Mouse (Mus musculus) liver, adult 2 months (tissue): ENCODE measurements at regions not wholly inside any gene's neighbourhood (a gene's known extent, or its start where the extent isn't known, plus 50 kb on each side); places are given as distances from the start of the nearest gene placed in this dataset.

Experiments
- DNase-seq: peaks from one replicate; pipeline ENCODE4 v3.0.0-alpha.2; 2011; ENCODE audit warnings: low read depth, low spot score; ENCODE audit errors: extremely low read depth
- H3K27ac ChIP-seq: fragments of 200-500 bp; replicated peaks from 2 replicates; pipeline ENCODE4 v1.5.1; 2012; ENCODE audit warnings: low read depth, mild to moderate bottlenecking, control low read depth, inconsistent platforms, low read length; ENCODE audit not compliant: insufficient read depth
- H3K27me3 ChIP-seq: fragments of 200-500 bp; 2 replicates; pipeline ENCODE4 v1.6.1; 2012; ENCODE audit warnings: mild to moderate bottlenecking, moderate library complexity, low read length, inconsistent platforms; ENCODE audit not compliant: control insufficient read depth, insufficient read depth
- H3K36me3 ChIP-seq: fragments of 200-500 bp; 2 replicates; pipeline ENCODE4 v1.6.1; 2012; ENCODE audit warnings: low read length, inconsistent platforms; ENCODE audit not compliant: control insufficient read depth, insufficient read depth
- H3K4me1 ChIP-seq: fragments of 200-500 bp; 2 replicates; pipeline ENCODE4 v1.6.1; 2011; ENCODE audit warnings: low read length; ENCODE audit not compliant: control insufficient read depth, insufficient read depth
- H3K4me3 ChIP-seq: fragments of 200-500 bp; 2 replicates; pipeline ENCODE4 v1.5.1; 2011; ENCODE audit warnings: low read depth, mild to moderate bottlenecking, control low read depth, low read length, moderate library complexity; ENCODE audit not compliant: insufficient read depth
- H3K79me2 ChIP-seq: fragments of 200-500 bp; 2 replicates; pipeline ENCODE4 v1.6.1; 2012; ENCODE audit warnings: inconsistent platforms, mild to moderate bottlenecking, low read length, moderate library complexity; ENCODE audit not compliant: control insufficient read depth, insufficient read depth
- H3K9ac ChIP-seq: fragments of 200-500 bp; 2 replicates; pipeline ENCODE4 v1.6.1; 2012; ENCODE audit warnings: low read depth, mild to moderate bottlenecking, control low read depth, inconsistent platforms, low read length
- CTCF ChIP-seq: fragments of 200-500 bp; IDR thresholded peaks from 2 replicates; pipeline ENCODE4 v1.5.1; 2011; ENCODE audit warnings: low read depth, low read length, control low read depth
- POLR2A ChIP-seq: fragments of 200-500 bp; IDR thresholded peaks from 2 replicates; pipeline ENCODE4 v1.6.1; 2011; ENCODE audit warnings: low read length, control low read depth; ENCODE audit not compliant: insufficient read depth; ENCODE audit errors: extremely low read depth
- WGBS: fragments of 180-500 bp; shearing (Covaris S2); methylation state at CpG from one replicate; pipeline ENCODE4 v1.1.7; 2018; 5-methylcytosine and 5-hydroxymethylcytosine counted together

DNA sequence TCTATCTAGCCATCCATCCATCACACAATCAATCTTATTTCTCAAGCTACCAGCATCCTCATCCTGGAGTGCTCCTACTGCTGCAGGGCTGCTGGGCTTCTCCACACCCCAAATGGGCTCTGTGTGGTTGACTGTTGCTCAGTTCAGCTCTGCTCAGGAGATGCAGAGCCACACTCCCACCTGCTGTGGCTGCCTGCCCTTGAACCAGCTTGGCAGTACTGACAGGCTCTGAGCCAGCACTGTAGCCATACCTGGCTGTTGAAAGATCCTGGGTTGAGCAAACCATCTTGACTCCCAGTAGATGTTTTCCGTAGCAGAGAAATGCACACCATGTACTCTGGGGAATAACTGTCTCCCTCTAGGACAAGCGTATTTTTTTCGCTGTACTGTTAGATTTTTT lies 392.6 kb downstream of the Matn1 start:
- no peak for TF ChIP-seq POLR2A
- no peaks in the 10 kb centered on the region for H3K79me2 ChIP-seq
- H3K27ac ChIP-seq = no peak overlapping the region
- no peak overlapping the region for H3K4me3 ChIP-seq
- H3K36me3 ChIP-seq = no peaks in the 10 kb centered on the region
- 87% methylated on average over 3 of the region's 3 CpGs for WGBS
- no peaks in the 10 kb centered on the region for H3K4me1 ChIP-seq
- H3K9ac ChIP-seq = no peak overlapping the region
- no peak for DNase-seq
- H3K27me3 ChIP-seq = no peaks in the 10 kb centered on the region

DNA sequence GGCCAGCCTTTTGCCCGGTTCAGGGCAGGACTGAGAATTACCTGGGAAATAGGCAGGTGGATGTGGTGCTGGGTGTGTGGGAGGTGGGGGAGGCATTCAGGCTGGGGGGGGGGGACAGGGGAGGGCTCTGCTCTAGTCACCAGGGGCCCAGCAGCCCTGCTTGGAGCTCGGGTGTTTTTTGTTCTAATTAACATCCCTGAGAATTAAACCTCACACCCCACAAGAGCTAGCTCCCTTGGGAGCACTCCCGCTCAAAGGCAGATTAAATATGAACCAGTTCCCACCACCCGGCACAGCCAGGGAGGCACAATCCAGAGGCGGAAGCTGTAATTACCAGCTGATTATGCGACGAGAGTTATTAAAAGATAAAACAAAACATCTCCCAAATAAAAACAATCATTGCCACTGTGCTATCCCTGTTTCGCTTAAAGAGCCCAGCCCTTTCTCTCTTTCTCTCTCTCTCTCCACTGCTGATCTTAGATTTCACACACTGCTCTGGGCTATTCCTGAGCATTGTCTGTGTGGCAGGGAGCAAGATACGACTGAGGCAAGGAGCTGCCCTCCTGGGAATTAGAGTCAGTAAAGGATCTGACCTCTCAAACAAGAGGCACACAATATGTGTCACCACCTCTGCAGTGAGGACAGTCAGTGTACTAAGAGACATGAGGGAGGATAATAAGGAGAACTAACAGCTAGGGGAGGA lies 397.0 kb downstream of the Matn1 start:
- TF ChIP-seq CTCF (no peak), POLR2A (no peak)

DNA sequence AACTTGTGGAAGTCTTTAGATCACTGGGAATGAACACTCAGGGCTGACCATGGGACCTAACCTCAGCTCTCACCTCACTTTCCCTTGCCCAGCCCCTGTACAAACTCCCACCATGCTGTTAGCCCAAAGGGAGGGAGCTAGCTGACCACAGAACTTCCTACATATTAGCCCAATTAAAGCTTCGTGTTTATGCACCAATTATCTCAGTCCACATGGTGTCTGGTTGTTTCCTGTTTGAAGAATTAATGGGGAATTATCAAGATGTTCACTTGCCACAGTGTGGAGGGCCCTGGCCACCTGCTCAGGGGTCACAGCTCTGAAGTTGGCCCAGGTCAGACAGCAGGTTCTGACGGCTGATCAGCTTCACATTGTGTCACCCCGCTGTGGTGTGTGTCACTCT lies 402.5 kb downstream of the Matn1 start:
- Histone ChIP-seq H3K4me1 (no peaks in the 10 kb centered on the region), H3K27me3 (no peaks in the 10 kb centered on the region), H3K36me3 (no peaks in the 10 kb centered on the region), H3K79me2 (no peaks in the 10 kb centered on the region), H3K4me3 (no peak overlapping the region), H3K9ac (no peak overlapping the region), H3K27ac (no peak overlapping the region)
- DNase-seq = no peak
- TF ChIP-seq POLR2A (no peak), CTCF (no peak)
- WGBS = 74% methylated on average over 3 of the region's 3 CpGs

More for the DNA sequence above, 397.0 kb downstream of the Matn1 start:
- WGBS = 47% methylated on average over 9 of the region's 9 CpGs
- Histone ChIP-seq H3K36me3 (no peaks in the 10 kb centered on the region), H3K27me3 (no peaks in the 10 kb centered on the region), H3K79me2 (no peaks in the 10 kb centered on the region), H3K4me1 (no peaks in the 10 kb centered on the region), H3K9ac (no peak overlapping the region), H3K27ac (no peak overlapping the region), H3K4me3 (no peak overlapping the region)
- no peak for DNase-seq

DNA sequence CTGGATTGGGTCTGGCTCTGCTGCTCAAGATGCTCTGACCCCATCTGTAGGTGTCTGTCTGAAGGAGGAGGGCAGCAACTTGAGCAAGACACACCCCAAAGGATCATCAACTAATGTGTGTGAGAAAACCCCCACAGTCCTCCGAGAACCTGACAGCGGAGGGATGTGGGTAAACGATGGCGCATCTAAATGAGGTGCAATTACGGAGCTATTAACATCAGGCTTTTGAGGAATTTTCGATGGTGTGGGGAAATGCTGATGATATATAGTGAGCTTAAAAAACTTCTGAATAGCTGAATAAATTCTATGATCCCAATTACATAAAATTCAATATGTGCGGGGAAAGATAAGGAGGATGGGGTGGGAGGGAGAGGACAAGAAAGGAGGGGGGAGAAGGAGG lies 406.1 kb downstream of the Matn1 start:
- H3K79me2 ChIP-seq = no peaks in the 10 kb centered on the region
- 54% methylated on average over 7 of the region's 7 CpGs for WGBS
- H3K36me3 ChIP-seq = no peaks in the 10 kb centered on the region
- no peaks in the 10 kb centered on the region for H3K27me3 ChIP-seq
- H3K27ac ChIP-seq = no peak overlapping the region
- no peak overlapping the region for H3K9ac ChIP-seq
- no peaks in the 10 kb centered on the region for H3K4me1 ChIP-seq
- H3K4me3 ChIP-seq = no peak overlapping the region
- TF ChIP-seq CTCF = no peak
- TF ChIP-seq POLR2A = no peak
- no peak for DNase-seq

DNA sequence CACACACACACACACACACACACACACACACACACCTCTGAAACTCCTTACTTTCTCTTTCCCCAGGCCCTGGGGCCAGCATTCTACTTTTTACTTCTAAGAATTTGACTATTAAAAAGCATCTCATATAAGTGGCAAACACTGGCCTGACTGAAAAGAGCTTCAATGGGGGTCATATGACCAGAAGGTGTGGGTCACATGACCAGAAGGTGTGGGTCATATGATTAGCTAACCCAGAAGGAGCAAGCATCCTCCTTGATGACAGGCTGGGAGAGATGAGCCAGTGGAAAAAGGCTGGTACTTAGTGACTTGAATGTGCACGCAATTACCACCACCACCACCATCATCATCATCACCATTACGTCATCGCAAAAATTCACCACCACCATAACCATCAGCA lies 410.7 kb downstream of the Matn1 start:
- WGBS = 96% methylated on average over 3 of the region's 3 CpGs
- TF ChIP-seq POLR2A (no peak), CTCF (no peak)

DNA sequence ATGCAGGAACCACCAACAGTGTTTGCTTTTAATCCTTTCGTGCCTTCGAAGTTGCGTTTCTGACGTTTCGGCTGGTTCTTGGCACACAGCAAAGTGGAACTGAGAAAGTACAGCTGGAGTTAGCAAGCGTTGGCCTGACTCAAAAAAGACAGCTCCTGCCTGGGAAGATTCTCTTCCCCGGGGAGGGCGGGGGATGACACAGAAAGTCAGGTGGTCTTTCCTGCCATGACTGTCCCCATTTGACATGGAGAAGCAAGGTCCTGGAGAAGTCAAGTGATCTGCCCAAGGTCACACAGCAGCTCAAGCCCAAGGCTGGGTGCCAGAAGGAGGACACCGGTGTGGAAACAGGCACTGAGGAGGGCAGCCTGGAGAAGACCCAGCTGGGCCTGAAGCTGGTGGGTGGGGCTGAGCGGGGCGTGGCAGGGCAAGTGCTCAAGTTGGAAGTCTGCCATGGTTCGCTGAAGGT lies 411.4 kb downstream of the Matn1 start:
- WGBS = 80% methylated on average over 12 of the region's 12 CpGs
- Histone ChIP-seq H3K79me2 (no peaks in the 10 kb centered on the region), H3K9ac (no peak overlapping the region), H3K4me3 (no peak overlapping the region), H3K27me3 (no peaks in the 10 kb centered on the region), H3K4me1 (no peaks in the 10 kb centered on the region), H3K27ac (no peak overlapping the region), H3K36me3 (no peaks in the 10 kb centered on the region)
- TF ChIP-seq CTCF (no peak), POLR2A (no peak)
- no peak for DNase-seq

More for the DNA sequence above, 410.7 kb downstream of the Matn1 start:
- no peak for DNase-seq
- Histone ChIP-seq H3K4me1 (no peaks in the 10 kb centered on the region), H3K9ac (no peak overlapping the region), H3K79me2 (no peaks in the 10 kb centered on the region), H3K27ac (no peak overlapping the region), H3K36me3 (no peaks in the 10 kb centered on the region), H3K27me3 (no peaks in the 10 kb centered on the region), H3K4me3 (no peak overlapping the region)
